Mouse (Mus musculus) limb, embryonic 15.5 days (tissue): ENCODE data around the gene Morn3. TPM values are rescaled to one million over a fixed set of nuclear protein-coding genes. Genes with fewer than 3 reads are reported as not detected.

ENCODE experiments used
- ATAC-seq: fragments of 200-750 bp; cut with Nextera tagmentation; 2 replicates; pipeline ENCODE4 v1.8.0; 2017; ENCODE audit warnings: low read depth, moderate TSS enrichment; ENCODE audit not compliant: insufficient number of reproducible peaks, low FRiP score, low TSS enrichment
- H3K27ac ChIP-seq: fragments of 300-500 bp; sonication (generic); 2 replicates; pipeline ENCODE4 v1.5.1; 2015; ENCODE audit warnings: moderate library complexity, mild to moderate bottlenecking, inconsistent platforms
- H3K27me3 ChIP-seq: fragments of 300-500 bp; sonication (generic); 2 replicates; pipeline ENCODE4 v1.6.1; 2015; ENCODE audit warnings: inconsistent platforms
- H3K36me3 ChIP-seq: fragments of 300-500 bp; sonication (generic); 2 replicates; pipeline ENCODE4 v1.6.1; 2015; ENCODE audit warnings: inconsistent platforms
- H3K4me1 ChIP-seq: fragments of 300-500 bp; sonication (generic); 2 replicates; pipeline ENCODE4 v1.6.1; 2015; ENCODE audit warnings: inconsistent platforms
- H3K4me2 ChIP-seq: fragments of 300-500 bp; sonication (generic); 2 replicates; pipeline ENCODE4 v1.6.1; 2015; ENCODE audit warnings: mild to moderate bottlenecking, inconsistent platforms
- H3K4me3 ChIP-seq: fragments of 300-500 bp; sonication (generic); 2 replicates; pipeline ENCODE4 v1.5.1; 2015; ENCODE audit warnings: mild to moderate bottlenecking, inconsistent platforms
- H3K9ac ChIP-seq: fragments of 300-500 bp; sonication (generic); 2 replicates; pipeline ENCODE4 v1.6.1; 2015; ENCODE audit warnings: inconsistent platforms
- H3K9me3 ChIP-seq: fragments of 300-500 bp; sonication (generic); 2 replicates; pipeline ENCODE4 v1.6.1; 2016; ENCODE audit warnings: inconsistent platforms
- WGBS: fragments of 180-500 bp; shearing (Covaris S2); methylation state at CpG from one replicate; pipeline ENCODE4 v1.1.7; 2015; 5-methylcytosine and 5-hydroxymethylcytosine counted together
- polyA plus RNA-seq: library from polyadenylated mRNA; unstranded; fragments of >200 nt; fragmentation: Nextera tagmentation; extraction: Ambion mirVana; gene quantifications from 2 replicates; pipeline ENCODE4 v1.2.1, GENCODE M21; 2015

The Morn3 gene
- polyA plus RNA-seq, 1 experiment from 2014 or later: 1.0 TPM

DNA sequence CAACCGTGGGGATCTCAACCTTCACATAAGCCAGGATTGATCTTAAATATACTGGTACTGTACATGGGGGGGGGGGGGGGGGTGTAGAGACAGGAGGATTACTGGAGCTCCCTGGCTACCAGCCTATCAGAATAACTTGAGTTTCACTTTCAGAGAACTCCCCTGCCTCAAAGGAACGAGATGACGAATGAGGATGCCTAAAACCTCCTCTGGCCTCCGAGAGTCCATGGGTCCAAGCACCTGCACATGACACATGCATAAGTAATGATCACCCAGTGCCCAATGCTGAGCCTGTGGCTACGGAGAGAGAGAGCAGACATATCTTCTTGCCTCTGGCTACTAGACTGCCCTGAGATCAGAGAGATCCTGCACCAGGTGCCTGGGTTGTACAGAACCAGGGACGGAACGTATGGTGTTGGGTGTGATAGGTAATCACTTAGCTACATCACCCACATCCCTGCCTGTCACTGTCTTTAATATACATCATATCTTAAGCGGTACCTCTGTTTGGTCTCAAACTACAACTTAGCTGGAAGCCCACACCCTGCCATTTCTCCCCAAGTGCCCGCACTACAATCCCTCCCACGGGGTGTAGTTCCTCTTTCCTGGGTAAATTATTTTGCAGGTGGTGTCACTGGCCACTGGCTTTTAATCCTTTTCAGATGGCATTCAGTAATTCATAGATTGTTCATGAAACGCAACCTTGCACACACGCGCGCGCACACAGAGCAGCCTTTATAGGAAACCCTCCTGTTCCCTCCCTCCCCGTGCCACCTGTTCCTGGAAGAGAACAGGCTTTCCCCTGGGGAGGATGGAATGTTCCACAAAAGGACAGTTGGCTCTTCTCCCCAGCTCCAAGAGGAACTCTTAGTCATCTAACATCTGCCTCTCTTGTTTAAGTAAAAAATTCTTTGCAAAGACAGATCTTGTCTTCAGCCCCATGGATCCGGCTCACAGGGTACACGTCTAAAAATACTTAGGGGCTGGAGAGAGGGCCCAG is 49.3 kb downstream of the Morn3 start:
- no peak overlapping the region for H3K9ac ChIP-seq
- H3K36me3 ChIP-seq: no peaks in the 10 kb centered on the region
- H3K27ac ChIP-seq: no peak overlapping the region
- ATAC-seq: no peak
- 82% methylated on average over 18 of the region's 18 CpGs for WGBS
- H3K4me3 ChIP-seq: no peak overlapping the region
- H3K9me3 ChIP-seq: no peaks in the 10 kb centered on the region
- peaks cover 12% of the 10 kb centered on the region; the same call in 1 of the 2 replicates for H3K4me1 ChIP-seq
- H3K4me2 ChIP-seq: no peak overlapping the region
- no peaks in the 10 kb centered on the region for H3K27me3 ChIP-seq

GRCm38 (mm10) chr5:122994910-122995309 is 51.9 kb downstream of the Morn3 start:
- Histone ChIP-seq H3K9ac (no peak overlapping the region), H3K27me3 (no peaks in the 10 kb centered on the region), H3K4me2 (no peak overlapping the region), H3K36me3 (no peaks in the 10 kb centered on the region), H3K27ac (no peak overlapping the region), H3K9me3 (no peaks in the 10 kb centered on the region), H3K4me1 (peaks cover 27% of the 10 kb centered on the region; the same call in 1 of the 2 replicates), H3K4me3 (no peak overlapping the region)
- WGBS: 3% methylated on average over 1 of the region's 1 CpGs
- ATAC-seq: no peak

GRCm38 (mm10) chr5:122994303-122994846 is 52.4 kb downstream of the Morn3 start:
- Histone ChIP-seq H3K4me2 (peak overlapping the region; percentile 41), H3K4me3 (peak overlapping the region; percentile 23), H3K36me3 (no peaks in the 10 kb centered on the region), H3K9ac (no peak overlapping the region), H3K27me3 (no peaks in the 10 kb centered on the region), H3K4me1 (peaks cover 33% of the 10 kb centered on the region), H3K27ac (peak overlapping the region; percentile 63; the same call in 1 of the 2 replicates), H3K9me3 (no peaks in the 10 kb centered on the region)
- 4% methylated on average over 5 of the region's 5 CpGs for WGBS
- peak; percentile 89 for ATAC-seq

DNA sequence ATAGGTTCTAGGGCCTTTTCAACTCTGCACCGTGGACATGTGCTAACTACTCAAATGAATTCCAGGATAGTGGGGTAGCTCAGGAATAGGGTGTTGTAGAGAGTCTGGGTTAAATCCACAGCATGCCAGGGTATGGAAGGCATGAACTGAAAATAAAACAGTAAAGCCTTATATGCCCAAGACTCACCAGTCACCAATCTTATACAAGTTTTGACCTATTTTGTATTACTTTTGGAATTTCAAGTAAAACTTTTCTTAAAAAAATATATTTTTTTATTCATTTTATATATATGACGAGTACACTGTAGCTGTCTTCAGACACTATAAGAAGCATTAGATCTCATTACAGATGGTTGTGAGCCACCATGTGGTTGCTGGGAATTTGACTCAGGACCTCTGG is 53.0 kb downstream of the Morn3 start:
- peak overlapping the region; percentile 23; the same call in 1 of the 2 replicates for H3K4me3 ChIP-seq
- no peaks in the 10 kb centered on the region for H3K9me3 ChIP-seq
- peaks cover 34% of the 10 kb centered on the region for H3K4me1 ChIP-seq

GRCm38 (mm10) chr5:122991350-122992004 is 55.3 kb downstream of the Morn3 start:
- no peak for ATAC-seq
- Histone ChIP-seq H3K27ac (no peak overlapping the region), H3K9ac (no peak overlapping the region), H3K9me3 (no peaks in the 10 kb centered on the region), H3K4me2 (no peak overlapping the region), H3K4me1 (peaks cover 51% of the 10 kb centered on the region), H3K4me3 (no peak overlapping the region), H3K27me3 (no peaks in the 10 kb centered on the region), H3K36me3 (no peaks in the 10 kb centered on the region)
- 34% methylated on average over 5 of the region's 5 CpGs for WGBS

More for the DNA sequence above, 53.0 kb downstream of the Morn3 start:
- ATAC-seq: no peak
- H3K4me2 ChIP-seq: peak overlapping the region; percentile 41; the same call in 1 of the 2 replicates
- H3K27ac ChIP-seq: 0 out of 2 replicates have a peak overlapping the region, but pooled peaks have one; percentile 63
- WGBS: 18% methylated on average over 2 of the region's 2 CpGs
- no peak overlapping the region for H3K9ac ChIP-seq
- no peaks in the 10 kb centered on the region for H3K27me3 ChIP-seq
- no peaks in the 10 kb centered on the region for H3K36me3 ChIP-seq

GRCm38 (mm10) chr5:122990411-122991160 is 56.2 kb downstream of the Morn3 start:
- Histone ChIP-seq H3K27ac (no peak overlapping the region), H3K36me3 (no peaks in the 10 kb centered on the region), H3K4me3 (peak overlapping the region; percentile 58; the same call in 1 of the 2 replicates), H3K4me2 (peak overlapping the region; percentile 88), H3K27me3 (no peaks in the 10 kb centered on the region), H3K9me3 (no peaks in the 10 kb centered on the region), H3K9ac (0 out of 2 replicates have a peak overlapping the region, but pooled peaks have one; percentile 50), H3K4me1 (peaks cover 59% of the 10 kb centered on the region)
- 27% methylated on average over 16 of the region's 16 CpGs for WGBS
- no peak for ATAC-seq

GRCm38 (mm10) chr5:122989551-122990330 is 57.1 kb downstream of the Morn3 start, which contains the start of gene Kdm2b:
Gene Kdm2b, minus strand, starts transcription at chr5:122989823.
- Histone ChIP-seq H3K27me3 (no peaks in the 10 kb centered on the region), H3K9ac (peak within 1 kb of the TSS; percentile 50), H3K9me3 (no peaks in the 10 kb centered on the region), H3K4me1 (peaks cover 57% of the 10 kb centered on the region), H3K36me3 (no peaks in the 10 kb centered on the region), H3K4me2 (peak within 1 kb of the TSS; percentile 88), H3K27ac (peak within 1 kb of the TSS; percentile 86), H3K4me3 (peak within 1 kb of the TSS; percentile 58)
- WGBS: 6% methylated on average over 15 of the region's 15 CpGs
- no peak for ATAC-seq

- peaks cover 52% of the 10 kb centered on the region for H3K4me1 ChIP-seq
- WGBS: under 1% methylated on average over 39 of the region's 39 CpGs
These were observed 57.8 kb downstream of the Morn3 start for GRCm38 (mm10) chr5:122989001-122989525.

GRCm38 (mm10) chr5:122988021-122988751 is 58.6 kb downstream of the Morn3 start:
- H3K4me3 ChIP-seq: peak overlapping the region; percentile 58
- peak overlapping the region; percentile 88 for H3K4me2 ChIP-seq
- no peaks in the 10 kb centered on the region for H3K27me3 ChIP-seq
- ATAC-seq: 0 out of 2 replicates have a peak, but pooled peaks have one; percentile 28
- peak overlapping the region; percentile 50 for H3K9ac ChIP-seq
- no peaks in the 10 kb centered on the region for H3K36me3 ChIP-seq
- peaks cover 51% of the 10 kb centered on the region for H3K4me1 ChIP-seq
- H3K9me3 ChIP-seq: no peaks in the 10 kb centered on the region
- peak overlapping the region; percentile 86 for H3K27ac ChIP-seq
- WGBS: under 1% methylated on average over 39 of the region's 41 CpGs

More at GRCm38 (mm10) chr5:122989001-122989525, 57.8 kb downstream of the Morn3 start:
- ATAC-seq: no peak
- Histone ChIP-seq H3K4me3 (peak overlapping the region; percentile 58), H3K27me3 (no peaks in the 10 kb centered on the region), H3K27ac (peak overlapping the region; percentile 86), H3K4me2 (peak overlapping the region; percentile 88), H3K36me3 (no peaks in the 10 kb centered on the region), H3K9ac (peak overlapping the region; percentile 50), H3K9me3 (no peaks in the 10 kb centered on the region)
